Mouse (Mus musculus): ENCODE measurements around the gene Rtn1. TPM values are rescaled to one million over a fixed set of nuclear protein-coding genes. Genes with fewer than 3 reads are reported as not detected.
A peak's percentile ranks its signal among the peaks of the same experiment; 100 is the strongest.

The Rtn1 gene
- polyA plus RNA-seq, 1 experiment: 941 TPM

DNA sequence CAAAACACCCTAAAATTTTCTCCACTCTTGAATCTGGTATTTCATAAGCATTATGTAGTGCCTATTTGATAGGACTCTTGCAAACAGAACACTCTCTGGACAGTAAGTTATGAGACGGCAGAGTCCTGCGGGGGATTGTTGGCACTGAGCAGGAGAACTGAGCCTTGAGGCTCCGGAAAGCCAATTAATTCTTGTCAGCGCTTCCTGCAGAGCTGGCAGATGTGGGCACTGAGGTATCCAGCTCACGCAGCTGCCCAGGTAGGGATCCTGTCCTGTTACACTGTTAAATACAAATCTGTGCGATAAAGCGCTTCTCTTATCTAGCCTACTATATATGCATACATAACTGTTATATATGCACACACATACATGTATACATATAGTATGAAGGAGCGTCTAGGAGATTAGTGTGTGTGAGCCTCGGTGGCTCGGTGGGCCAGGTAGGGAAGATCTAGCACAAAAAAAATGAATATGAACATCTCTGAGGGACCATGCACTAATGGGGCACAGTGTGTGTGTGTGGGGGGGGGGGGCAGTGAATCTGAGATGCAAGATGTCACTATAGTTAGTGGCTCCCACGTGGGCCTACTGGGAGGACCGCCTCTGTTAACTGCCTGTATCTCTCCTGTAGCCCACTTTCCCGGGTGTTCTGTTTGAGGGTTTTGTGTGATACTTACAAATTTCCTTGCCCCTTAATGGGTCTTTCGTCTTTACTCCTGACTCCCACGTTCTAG, 93.0 kb downstream of the Rtn1 start:
- Histone ChIP-seq H3K4me1 (ENCODE audit: control insufficient read depth, insufficient read depth, low read length) (no peaks in the 10 kb centered on the region; the same call in 1 of the 2 replicates), H3K27ac (ENCODE audit: insufficient read depth, low read length) (no peak overlapping the region)
- WGBS: 47% methylated on average over 15 of the region's 15 CpGs

DNA sequence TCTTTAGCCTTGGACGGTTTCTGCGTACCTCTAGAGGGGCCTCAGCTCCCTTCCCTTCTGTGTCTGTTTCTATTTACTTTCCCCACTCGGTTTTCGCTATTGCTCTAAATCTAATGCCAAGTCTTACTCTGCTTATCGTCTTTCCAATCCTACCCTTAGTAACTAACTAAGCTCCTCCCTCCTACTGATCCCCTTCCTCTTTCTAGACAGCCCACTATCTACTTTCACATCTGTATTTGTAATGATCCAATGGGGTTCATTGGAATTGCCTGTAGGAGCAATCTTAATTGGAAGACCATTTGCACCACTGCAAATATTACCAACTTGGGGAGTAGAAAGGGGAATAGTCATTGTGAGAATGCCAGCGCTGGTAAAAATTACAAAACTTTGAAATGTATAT, 98.0 kb downstream of the Rtn1 start:
- TF ChIP-seq POLR2A (IDR thresholded peaks at IDR 0.05; ENCODE audit: borderline replicate concordance, insufficient read depth, low read length) (no peak), CTCF (IDR thresholded peaks at IDR 0.05; ENCODE audit: borderline replicate concordance, insufficient read depth, low read depth, low read length) (no peak)
- no peak for DNase-seq
- Histone ChIP-seq H3K27ac (ENCODE audit: insufficient read depth, low read length) (no peak overlapping the region), H3K27me3 (ENCODE audit: control insufficient read depth, insufficient read depth, low read length) (no peaks in the 10 kb centered on the region), H3K4me3 (replicated peaks; ENCODE audit: insufficient read depth, low read depth, low read length) (no peak overlapping the region), H3K4me1 (ENCODE audit: control insufficient read depth, insufficient read depth, low read length) (no peaks in the 10 kb centered on the region; the same call in 1 of the 2 replicates)
- 87% methylated on average over 6 of the region's 6 CpGs for WGBS

More for the DNA sequence above, 93.0 kb downstream of the Rtn1 start:
- peak in 1 of 2 experiments; percentile 35 for DNase-seq
- H3K4me3 ChIP-seq (replicated peaks; ENCODE audit: insufficient read depth, low read depth, low read length): no peak overlapping the region
- TF ChIP-seq POLR2A (IDR thresholded peaks at IDR 0.05; ENCODE audit: borderline replicate concordance, insufficient read depth, low read length): no peak
- TF ChIP-seq CTCF (IDR thresholded peaks at IDR 0.05; ENCODE audit: borderline replicate concordance, insufficient read depth, low read depth, low read length): no peak
- H3K27me3 ChIP-seq (ENCODE audit: control insufficient read depth, insufficient read depth, low read length): no peaks in the 10 kb centered on the region

DNA sequence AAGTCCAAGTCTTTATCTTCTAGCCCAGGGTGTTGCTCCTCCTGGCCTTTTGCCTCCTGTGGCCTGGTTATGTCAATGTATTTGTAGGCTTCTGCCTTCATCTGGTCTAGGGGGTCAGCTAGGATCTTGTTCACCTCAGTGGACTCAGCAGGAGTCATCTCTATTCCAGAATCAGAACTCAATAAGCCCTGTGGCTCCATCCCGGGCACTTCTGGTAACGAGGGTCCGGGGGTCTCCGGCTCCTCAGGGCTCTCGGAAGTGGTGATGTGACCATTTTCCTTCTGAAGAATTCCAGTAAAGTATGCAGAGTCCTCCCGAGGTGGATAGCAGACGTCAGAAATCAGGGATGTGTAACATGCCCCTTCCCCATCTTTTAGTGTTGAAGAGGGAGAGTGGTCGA, 100.3 kb downstream of the Rtn1 start:
- Histone ChIP-seq H3K4me1 (ENCODE audit: control insufficient read depth, insufficient read depth, low read length) (peaks cover 10% of the 10 kb centered on the region; the same call in 1 of the 2 replicates), H3K27me3 (ENCODE audit: control insufficient read depth, insufficient read depth, low read length) (no peaks in the 10 kb centered on the region), H3K4me3 (replicated peaks; ENCODE audit: insufficient read depth, low read depth, low read length) (no peak overlapping the region), H3K27ac (ENCODE audit: insufficient read depth, low read length) (no peak overlapping the region)
- DNase-seq: no peak
- TF ChIP-seq CTCF (IDR thresholded peaks at IDR 0.05; ENCODE audit: borderline replicate concordance, insufficient read depth, low read depth, low read length): no peak
- no peak for TF ChIP-seq POLR2A (IDR thresholded peaks at IDR 0.05; ENCODE audit: borderline replicate concordance, insufficient read depth, low read length)
- WGBS: 68% methylated on average over 8 of the region's 8 CpGs

DNA sequence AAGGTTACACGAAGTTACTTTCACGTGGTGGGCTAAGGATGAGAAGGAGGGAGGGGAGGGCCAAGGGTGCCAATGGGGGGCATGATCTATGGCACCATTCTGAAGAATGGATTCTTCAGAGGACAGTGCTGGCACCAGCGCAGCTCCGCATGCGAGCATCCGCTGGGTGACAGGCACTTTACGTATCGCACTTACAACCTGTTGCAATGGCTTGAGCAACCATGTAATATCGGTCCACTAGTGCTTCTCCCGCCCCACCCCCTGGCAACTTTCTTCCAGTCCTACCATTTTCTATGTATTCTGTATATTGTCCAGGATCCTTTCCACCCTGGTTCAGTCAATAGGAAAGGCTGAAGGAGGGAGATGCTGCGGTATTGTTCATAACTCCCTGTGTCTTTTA, 102.6 kb downstream of the Rtn1 start:
- H3K27me3 ChIP-seq (ENCODE audit: control insufficient read depth, insufficient read depth, low read length): no peaks in the 10 kb centered on the region
- no peak for DNase-seq
- H3K27ac ChIP-seq (ENCODE audit: insufficient read depth, low read length): no peak overlapping the region
- TF ChIP-seq POLR2A (IDR thresholded peaks at IDR 0.05; ENCODE audit: borderline replicate concordance, insufficient read depth, low read length) (no peak), CTCF (IDR thresholded peaks at IDR 0.05; ENCODE audit: borderline replicate concordance, insufficient read depth, low read depth, low read length) (no peak)
- no peak overlapping the region for H3K4me3 ChIP-seq (replicated peaks; ENCODE audit: insufficient read depth, low read depth, low read length)
- H3K4me1 ChIP-seq (ENCODE audit: control insufficient read depth, insufficient read depth, low read length): peaks cover 10% of the 10 kb centered on the region; the same call in 1 of the 2 replicates
- WGBS: 78% methylated on average over 11 of the region's 11 CpGs

DNA sequence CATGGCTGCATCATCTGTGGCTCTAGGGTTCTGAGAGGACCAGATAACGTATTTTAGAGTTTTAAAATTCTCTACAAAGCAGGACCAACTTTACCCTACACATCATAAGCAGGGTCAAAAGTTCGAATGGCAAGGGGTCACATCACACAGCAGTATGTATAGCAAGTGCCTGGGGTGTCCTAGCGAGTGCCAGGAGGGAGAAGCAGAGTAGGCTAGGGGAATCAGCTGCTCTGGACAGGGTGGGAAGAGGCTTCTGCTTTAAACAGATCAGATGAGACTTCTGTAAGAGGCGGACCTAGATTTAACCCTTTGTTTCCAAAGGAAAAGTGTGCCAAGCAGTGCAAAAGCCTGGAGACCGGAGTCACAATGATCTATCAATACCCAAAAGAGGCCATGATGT, 103.4 kb downstream of the Rtn1 start:
- no peak overlapping the region for H3K4me3 ChIP-seq (replicated peaks; ENCODE audit: insufficient read depth, low read depth, low read length)
- TF ChIP-seq CTCF (IDR thresholded peaks at IDR 0.05; ENCODE audit: borderline replicate concordance, insufficient read depth, low read depth, low read length) (no peak), POLR2A (IDR thresholded peaks at IDR 0.05; ENCODE audit: borderline replicate concordance, insufficient read depth, low read length) (no peak)
- no peak overlapping the region for H3K27ac ChIP-seq (ENCODE audit: insufficient read depth, low read length)
- WGBS: 55% methylated on average over 5 of the region's 5 CpGs
- H3K4me1 ChIP-seq (ENCODE audit: control insufficient read depth, insufficient read depth, low read length): peaks cover 10% of the 10 kb centered on the region; the same call in 1 of the 2 replicates
- no peak for DNase-seq
- no peaks in the 10 kb centered on the region for H3K27me3 ChIP-seq (ENCODE audit: control insufficient read depth, insufficient read depth, low read length)

DNA sequence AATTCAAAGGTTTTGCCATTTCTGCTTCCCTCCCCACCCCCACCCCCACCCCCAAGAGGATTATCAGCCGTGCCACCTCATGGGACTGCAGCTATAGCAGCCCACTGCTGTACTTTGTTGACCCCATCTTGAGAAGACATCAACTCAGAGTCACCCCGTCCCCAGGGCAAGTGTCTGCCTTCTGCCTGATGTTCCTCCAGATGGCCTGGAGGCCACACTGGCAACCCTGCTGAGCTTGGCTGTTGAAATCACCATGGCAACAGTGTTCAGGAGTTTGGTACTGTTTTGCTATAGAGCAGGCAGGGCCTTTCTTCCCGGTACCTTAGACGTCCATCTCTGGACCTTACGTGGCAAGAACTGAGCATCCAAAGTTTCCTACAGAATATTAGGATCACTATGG, 103.9 kb downstream of the Rtn1 start:
- Histone ChIP-seq H3K27ac (ENCODE audit: insufficient read depth, low read length) (no peak overlapping the region), H3K4me3 (replicated peaks; ENCODE audit: insufficient read depth, low read depth, low read length) (no peak overlapping the region), H3K4me1 (ENCODE audit: control insufficient read depth, insufficient read depth, low read length) (peaks cover 10% of the 10 kb centered on the region; the same call in 1 of the 2 replicates), H3K27me3 (ENCODE audit: control insufficient read depth, insufficient read depth, low read length) (no peaks in the 10 kb centered on the region)
- 25% methylated on average over 5 of the region's 5 CpGs for WGBS
- TF ChIP-seq POLR2A (IDR thresholded peaks at IDR 0.05; ENCODE audit: borderline replicate concordance, insufficient read depth, low read length) (no peak), CTCF (IDR thresholded peaks at IDR 0.05; ENCODE audit: borderline replicate concordance, insufficient read depth, low read depth, low read length) (no peak)
- peak; percentile 61 to 72 for DNase-seq

DNA sequence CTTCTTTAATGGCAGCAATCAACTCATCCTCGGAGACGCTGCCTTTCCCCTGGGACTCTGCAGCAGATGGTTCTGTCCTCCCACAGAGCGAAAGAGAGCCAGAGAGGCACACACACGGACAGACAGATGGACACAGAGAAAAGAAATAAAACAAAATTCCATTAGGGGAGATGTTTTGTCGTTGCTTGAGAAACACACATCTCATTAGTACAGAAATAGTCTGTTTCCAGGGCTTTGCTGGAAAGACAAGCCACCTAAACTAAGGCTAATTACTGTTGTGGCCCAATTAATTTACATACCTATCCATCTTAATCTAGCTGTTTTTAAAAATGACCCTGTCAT, 104.5 kb downstream of the Rtn1 start:
- Histone ChIP-seq H3K27ac (ENCODE audit: insufficient read depth, low read length) (no peak overlapping the region), H3K27me3 (ENCODE audit: control insufficient read depth, insufficient read depth, low read length) (no peaks in the 10 kb centered on the region), H3K4me1 (ENCODE audit: control insufficient read depth, insufficient read depth, low read length) (peaks cover 10% of the 10 kb centered on the region; the same call in 1 of the 2 replicates), H3K4me3 (replicated peaks; ENCODE audit: insufficient read depth, low read depth, low read length) (no peak overlapping the region)
- WGBS: 23% methylated on average over 5 of the region's 5 CpGs
- peak in 1 of 2 experiments; percentile 14 for DNase-seq
- no peak for TF ChIP-seq POLR2A (IDR thresholded peaks at IDR 0.05; ENCODE audit: borderline replicate concordance, insufficient read depth, low read length)
- TF ChIP-seq CTCF (IDR thresholded peaks at IDR 0.05; ENCODE audit: borderline replicate concordance, insufficient read depth, low read depth, low read length): no peak

All from cerebellum, adult 2 months (tissue).